Mouse (Mus musculus) adipocyte (in vitro differentiated cells): ENCODE results near the gene Yaf2.
A peak's percentile ranks its signal among the peaks of the same experiment; 100 is the strongest.

ENCODE experiments used
- DNase-seq: peaks from one replicate; pipeline ENCODE4 v3.0.0-alpha.2; 2016; ENCODE audit warnings: low spot score

The Yaf2 gene

DNA sequence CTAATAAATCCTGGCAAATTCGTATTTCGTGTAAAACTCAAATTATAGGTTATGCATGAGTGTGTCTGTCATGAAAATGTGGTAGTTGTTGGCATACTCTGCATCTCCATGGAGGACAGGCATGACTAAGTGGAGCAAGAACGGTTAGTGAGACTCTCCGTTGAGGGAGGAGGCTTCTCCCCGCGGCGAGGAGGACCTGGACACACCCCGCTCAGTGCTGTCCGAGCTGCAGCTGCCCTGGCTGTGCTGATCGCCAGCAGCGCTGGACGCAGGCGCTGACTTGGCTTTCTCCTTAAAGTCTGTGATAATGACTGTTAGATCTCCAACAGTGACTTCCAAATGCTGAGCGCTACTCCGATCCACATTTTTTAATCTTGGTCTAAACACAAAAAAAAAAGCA, 51.5 kb downstream of the Yaf2 start:
- DNase-seq = no peak

- no peak for DNase-seq
Observed at GRCm38 (mm10) chr15:93284326-93284725, 52.4 kb downstream of the Yaf2 start.

- DNase-seq = peak; percentile 31
Observed at GRCm38 (mm10) chr15:93283349-93283748, 53.4 kb downstream of the Yaf2 start.

DNA sequence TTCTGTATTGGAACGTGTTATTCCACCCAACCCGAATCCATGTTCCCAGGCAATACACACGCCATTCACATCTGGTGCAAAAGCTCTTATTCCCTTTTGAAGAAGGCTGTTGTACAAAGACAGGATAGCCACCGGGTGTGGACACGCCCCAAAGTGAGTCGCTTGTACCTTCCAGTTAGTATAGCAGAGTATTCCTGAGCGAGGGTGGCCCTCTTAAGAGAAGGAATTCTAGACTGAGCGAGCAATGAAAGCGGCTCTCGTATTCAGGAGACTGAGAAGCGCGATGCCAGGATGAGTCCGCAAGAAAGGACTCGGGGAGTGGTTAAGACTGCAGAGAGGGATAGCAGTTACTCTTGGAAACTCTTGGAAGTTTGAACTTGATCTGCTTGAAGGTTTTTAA, 60.5 kb downstream of the Yaf2 start:
- DNase-seq = no peak

- DNase-seq = no peak
Observed at GRCm38 (mm10) chr15:93275623-93276022, 61.1 kb downstream of the Yaf2 start.

GRCm38 (mm10) chr15:93274679-93275583, 61.8 kb downstream of the Yaf2 start, which contains the start of gene Gxylt1:
Gxylt1 (minus strand) TSS chr15:93275179.
- peak; percentile 98 for DNase-seq

DNA sequence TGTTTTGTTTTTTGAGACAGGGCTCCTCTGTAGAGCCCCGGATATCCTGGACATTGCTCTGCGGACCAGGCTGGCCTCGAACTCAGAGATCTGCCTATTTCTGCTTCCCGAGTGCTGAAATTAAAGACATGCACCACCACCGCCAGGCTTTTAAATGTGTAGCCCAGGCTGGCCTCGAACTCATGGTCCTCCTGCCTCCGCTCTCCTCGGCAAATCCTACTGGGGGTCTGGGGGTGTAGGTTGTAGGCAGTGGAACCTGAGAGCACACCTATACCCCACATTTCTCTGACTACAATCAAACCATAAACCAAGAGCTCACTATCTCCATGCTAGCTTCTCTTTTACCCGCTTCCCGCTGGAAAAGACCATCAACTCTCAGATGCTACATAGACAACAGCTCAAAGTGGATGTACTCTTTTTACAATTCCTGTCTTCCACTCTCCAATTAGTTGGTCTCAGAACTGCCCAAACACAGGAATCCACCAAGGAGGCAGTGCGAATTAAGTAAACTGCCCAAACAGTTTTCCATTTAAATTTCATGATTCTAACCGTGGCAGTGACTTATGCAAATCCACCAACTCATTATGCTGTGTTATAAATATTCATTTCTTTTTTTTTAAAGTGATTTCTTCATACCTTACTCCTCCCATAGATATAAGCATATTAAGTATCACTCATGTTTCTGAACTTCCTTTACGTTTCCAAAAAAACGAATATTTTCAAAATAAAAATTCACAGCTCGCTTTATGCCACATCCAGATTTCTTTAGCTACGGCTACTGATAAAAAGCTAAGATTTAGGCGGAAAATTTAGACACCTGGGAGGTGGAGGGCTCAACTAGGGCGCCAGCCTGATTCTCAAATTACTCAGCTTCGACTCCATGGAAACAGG, 62.7 kb downstream of the Yaf2 start:
- DNase-seq = no peak

GRCm38 (mm10) chr15:93272948-93273347, 63.8 kb downstream of the Yaf2 start:
- no peak for DNase-seq

DNA sequence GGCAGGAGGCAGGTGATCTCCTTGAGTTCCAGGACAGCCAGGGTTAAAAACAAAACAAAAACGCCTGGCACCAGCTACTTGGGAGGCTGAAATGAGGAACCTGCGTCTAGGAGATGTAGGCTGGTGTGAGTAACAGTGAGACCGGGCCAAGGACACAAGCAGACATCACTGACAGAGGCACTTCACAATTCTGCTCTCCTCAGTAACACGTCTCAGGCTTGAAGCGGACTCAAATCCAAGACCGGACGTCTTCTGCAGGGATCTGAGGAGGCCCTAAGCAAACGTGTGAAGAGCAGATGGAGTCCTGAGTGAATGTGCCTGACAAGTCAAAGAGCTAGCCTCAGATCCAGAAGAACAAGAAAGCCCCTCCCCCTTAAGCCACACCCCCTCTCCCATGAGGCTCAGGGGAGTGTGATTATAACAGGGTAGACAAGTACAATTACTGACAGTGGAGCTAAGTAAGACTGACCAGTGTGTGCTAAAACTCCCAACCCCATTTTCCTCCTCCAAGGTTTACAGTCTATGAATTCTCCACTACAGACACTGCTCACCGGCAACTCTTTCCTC, 66.4 kb downstream of the Yaf2 start:
- DNase-seq = no peak

DNA sequence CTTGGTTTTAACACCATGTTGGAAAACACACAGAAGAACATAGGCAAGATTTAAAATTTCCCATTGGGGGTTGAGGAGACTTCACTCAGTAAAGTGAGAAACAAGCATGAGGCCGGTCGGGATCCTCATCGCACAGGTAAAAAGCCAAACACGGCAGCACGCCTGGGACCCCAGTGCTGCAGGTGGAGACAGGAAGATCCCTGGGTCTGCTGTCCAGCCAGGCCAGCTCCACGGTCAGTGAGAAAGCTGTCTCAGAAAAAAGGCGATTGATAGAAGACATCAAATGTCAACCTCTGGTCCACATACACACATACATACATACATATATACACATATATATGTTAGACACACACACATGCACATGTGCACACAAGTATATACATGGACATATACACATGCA, 67.2 kb downstream of the Yaf2 start:
- DNase-seq = no peak

- DNase-seq = no peak
Observed at GRCm38 (mm10) chr15:93268001-93268400, 68.7 kb downstream of the Yaf2 start.

GRCm38 (mm10) chr15:93267479-93267878, 69.3 kb downstream of the Yaf2 start:
- no peak for DNase-seq

- DNase-seq = no peak
Observed at GRCm38 (mm10) chr15:93266361-93266760, 70.4 kb downstream of the Yaf2 start.

DNA sequence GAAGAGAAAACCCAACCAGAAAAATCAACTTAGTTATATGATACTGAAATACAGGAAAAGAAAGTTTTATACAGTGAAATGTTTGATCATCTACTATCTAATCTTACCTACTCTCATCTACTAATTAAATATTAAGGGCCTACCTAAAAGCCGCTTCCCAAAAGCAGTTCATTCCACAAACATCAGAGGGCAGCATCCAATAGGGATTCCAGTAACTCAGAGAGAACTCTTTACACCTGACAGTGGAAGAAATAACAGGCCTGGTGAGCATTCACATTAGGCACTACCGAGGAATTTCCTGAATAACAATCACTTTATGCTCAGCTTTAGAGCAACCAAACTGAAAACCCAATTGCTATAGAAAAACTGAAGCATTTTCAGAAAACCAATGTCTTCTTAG, 71.0 kb downstream of the Yaf2 start:
- DNase-seq = peak; percentile 64

- DNase-seq = no peak
Observed at GRCm38 (mm10) chr15:93265231-93265630, 71.5 kb downstream of the Yaf2 start.

DNA sequence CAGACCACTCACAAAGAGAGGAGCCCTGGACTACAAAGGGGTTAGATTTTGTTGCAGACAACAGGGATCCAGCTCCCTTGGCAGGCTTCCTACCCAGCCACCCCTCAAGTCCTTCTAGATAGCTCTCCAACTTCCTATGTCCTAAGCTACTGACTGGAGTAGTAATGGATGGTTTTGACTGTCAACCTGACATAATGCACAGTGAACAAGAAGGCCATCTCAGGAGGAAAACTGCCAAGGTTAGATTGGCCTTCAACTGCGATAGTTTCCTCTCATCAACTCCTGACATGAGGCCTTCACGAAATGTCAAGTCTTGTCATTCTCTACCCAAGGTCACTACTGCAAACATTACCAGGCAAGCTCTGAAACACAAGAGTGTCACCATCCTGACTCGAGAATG, 72.5 kb downstream of the Yaf2 start:
- DNase-seq = no peak

- no peak for DNase-seq
Observed at GRCm38 (mm10) chr15:93263566-93263965, 73.2 kb downstream of the Yaf2 start.

DNA sequence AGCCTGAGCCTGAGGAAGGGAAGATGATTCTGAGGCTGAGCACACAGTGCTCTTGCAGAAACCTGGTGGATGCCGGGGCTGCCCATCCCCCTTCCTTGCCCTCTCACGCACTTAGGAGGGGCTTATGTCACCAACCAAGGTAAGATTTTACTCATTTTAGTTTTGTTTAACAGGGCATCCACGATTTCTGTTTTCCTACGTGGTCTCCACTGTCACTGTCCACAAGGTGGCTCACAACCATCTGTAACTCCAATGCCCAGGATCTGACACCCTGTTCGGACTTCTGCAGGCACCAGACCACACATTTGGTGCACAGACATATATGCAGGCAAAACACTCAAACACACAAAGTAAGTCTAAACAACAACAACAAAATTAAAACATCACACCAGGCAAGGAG, 73.9 kb downstream of the Yaf2 start:
- peak; percentile 31 for DNase-seq

- no peak for DNase-seq
Observed at GRCm38 (mm10) chr15:93262274-93262673, 74.5 kb downstream of the Yaf2 start.

DNA sequence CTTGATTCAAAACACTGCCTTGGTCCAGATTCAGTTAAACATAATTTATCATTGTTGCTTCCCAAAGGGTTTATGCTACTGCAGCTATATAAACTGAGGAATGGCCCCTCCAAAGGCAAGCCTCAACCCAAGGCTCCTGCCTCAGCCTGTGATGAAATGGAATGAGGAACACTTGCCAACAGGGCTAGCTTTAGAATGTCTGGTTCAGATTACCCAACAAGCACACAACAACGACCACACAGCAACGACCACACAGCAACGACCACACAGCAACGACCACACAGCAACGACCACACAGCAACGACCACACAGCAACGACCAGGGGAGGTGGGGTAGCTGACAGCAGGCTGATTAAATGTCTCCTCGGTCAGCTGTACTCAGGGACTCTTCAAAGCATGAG, 76.8 kb downstream of the Yaf2 start:
- DNase-seq = no peak

- no peak for DNase-seq
Observed at GRCm38 (mm10) chr15:93255295-93255694, 81.4 kb downstream of the Yaf2 start.

DNA sequence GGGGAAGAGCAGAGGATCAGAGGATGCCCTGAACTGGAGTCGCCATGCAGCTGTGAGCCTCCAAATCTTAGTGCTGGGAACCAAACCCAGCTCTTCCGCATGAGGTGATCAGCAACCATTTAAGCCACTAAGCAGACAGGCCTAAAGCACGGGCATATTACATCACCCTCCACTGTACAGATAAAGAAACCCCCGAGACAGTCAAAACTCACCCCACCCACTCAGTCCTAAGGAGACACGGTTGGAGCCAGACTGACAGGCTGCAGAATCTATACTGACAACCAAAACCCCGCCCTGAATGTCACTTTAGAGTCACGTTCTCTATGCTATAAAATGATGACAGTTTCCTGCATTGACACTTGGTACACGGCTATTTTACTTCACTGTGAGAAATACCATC, 83.6 kb downstream of the Yaf2 start:
- DNase-seq = no peak

GRCm38 (mm10) chr15:93252396-93252795, 84.3 kb downstream of the Yaf2 start:
- DNase-seq = no peak
